Mouse (Mus musculus): ENCODE data around the gene Ano8. TPM values are rescaled to one million over a fixed set of nuclear protein-coding genes. Genes with fewer than 3 reads are reported as not detected.
A peak's percentile ranks its signal among the peaks of the same experiment; 100 is the strongest.
"Not testable (repeated sequence)": the region's sequence is repeated elsewhere in the genome, so short reads cannot be mapped to it uniquely, and the experiment has no call there.

The Ano8 gene
- 1.5 and 1.8 TPM in 2 replicates for polyA plus RNA-seq (2015; fragmentation: Nextera tagmentation; extraction: Ambion mirVana)

DNA sequence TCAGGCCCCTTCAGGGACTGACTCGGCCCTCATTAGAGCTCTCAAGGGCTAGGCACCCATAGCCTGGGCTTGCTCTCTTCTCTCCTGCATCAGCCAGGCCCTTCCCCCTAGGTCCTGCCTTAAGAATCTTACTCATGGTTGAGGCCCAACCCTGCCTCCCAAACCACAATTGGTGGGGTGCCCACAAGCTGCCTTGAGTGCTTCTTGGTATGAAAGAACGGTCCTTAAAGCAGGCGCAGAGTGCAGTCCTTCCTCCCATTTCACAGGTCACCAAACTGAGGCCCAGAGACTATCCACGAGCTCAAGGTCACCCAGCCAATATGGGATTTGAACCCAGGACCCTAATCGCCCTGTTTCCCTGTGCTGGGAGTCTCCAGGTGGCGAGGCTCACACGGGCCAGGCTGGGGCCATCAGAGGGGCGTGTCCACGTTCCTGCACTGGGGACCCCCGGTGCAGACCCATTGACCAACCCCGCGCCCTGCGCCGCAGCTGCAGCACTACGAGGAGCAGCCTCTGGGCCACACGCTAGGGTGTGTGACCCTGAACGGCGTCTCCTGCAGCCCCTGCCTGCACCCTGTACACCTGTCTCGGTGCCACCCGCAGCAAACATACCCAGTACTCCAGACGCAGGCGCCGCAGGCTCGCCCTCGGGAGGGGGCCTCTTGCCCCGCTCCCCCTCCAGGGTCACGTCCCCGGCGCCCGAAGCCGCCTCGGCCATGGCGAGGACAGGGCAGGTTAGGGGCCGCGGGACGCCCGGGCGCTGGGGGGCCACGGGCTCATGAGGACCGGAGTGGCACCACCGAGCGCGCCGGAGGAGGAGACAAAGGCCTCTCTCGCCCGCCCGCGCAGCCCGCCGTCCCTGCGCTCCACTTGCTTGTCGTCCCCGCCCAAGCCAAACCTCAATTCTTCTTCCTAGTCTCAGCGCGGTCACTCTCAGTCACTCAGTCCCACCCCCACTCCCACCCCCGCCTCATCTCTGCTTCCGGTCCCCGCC lies at the start of gene Ano8:
TSS of gene Ano8 (minus strand) at position 822 of the 994 bp plus-strand sequence.
- 6% methylated on average over 41 of the region's 58 CpGs for WGBS
- H3K4me1 ChIP-seq, result peaks cover 30% of the 10 kb centered on the region

GRCm38 (mm10) chr8:71534263-71534810 lies 48.6 kb upstream of the Ano8 start:
- Histone ChIP-seq H3K27me3 (replicated peaks) (no peaks in the 10 kb centered on the region), H3K36me3 (no peaks in the 10 kb centered on the region), H3K4me1 (peaks cover 11% of the 10 kb centered on the region; the same call in 1 of the 2 replicates), H3K9ac (no peak overlapping the region), H3K4me3 (replicated peaks) (no peak overlapping the region), H3K4me2 (no peak overlapping the region), H3K27ac (no peak overlapping the region), H3K9me3 (no peaks in the 10 kb centered on the region)
- WGBS, result 37% methylated on average over 3 of the region's 3 CpGs
- ATAC-seq (ENCODE audit: insufficient read depth, low FRiP score, low read depth), result 0 out of 2 replicates have a peak, but pooled peaks have one; percentile 9

More for the DNA sequence above, at the start of gene Ano8:
- Histone ChIP-seq H3K36me3 (no peaks in the 10 kb centered on the region), H3K4me2 (peak within 1 kb of the TSS; percentile 94), H3K9ac (peak within 1 kb of the TSS; percentile 76), H3K27me3 (replicated peaks) (no peaks in the 10 kb centered on the region), H3K4me3 (replicated peaks) (peak within 1 kb of the TSS; percentile 82), H3K27ac (peak within 1 kb of the TSS; percentile 80), H3K9me3 (no peaks in the 10 kb centered on the region)
- peak; percentile 62 for ATAC-seq (ENCODE audit: insufficient read depth, low FRiP score, low read depth)

DNA sequence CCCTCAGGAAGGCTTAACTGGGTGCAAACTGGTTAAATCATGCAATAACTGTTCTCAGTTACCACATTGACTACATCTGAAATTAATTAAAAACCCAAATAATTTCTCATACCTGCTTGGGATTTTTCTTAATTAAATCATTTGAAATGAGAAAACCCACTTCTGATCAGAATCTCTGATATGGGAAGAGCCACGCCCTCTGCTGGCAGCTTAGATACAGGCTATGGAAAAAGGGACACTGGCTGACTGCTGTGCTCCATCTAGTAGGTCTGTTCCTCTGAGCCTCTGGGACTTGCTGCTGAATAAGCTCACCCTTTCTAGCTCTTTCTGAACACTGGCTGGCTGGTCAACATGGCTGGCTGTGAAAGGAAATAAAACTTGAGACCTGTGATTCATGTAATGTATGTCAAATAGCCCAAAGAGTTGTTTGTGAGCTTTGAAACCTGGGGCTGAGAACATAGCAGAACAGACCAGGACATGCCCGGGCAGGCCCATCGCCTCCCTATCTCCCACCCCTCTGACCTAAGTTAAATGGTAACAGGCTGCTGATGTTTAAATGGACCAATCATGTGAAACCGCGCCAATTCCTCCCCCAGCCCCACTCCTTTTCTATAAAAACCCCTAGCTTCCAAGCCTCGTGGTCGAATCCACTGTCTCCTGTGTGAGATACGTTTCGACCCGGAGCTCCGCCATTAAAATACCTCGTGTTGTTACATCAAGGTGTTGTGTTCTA lies 45.1 kb upstream of the Ano8 start:
- not testable (repeated sequence) for H3K4me1 ChIP-seq; ATAC-seq (ENCODE audit: insufficient read depth, low FRiP score, low read depth); H3K4me2 ChIP-seq; H3K4me3 ChIP-seq (replicated peaks); H3K9me3 ChIP-seq; H3K36me3 ChIP-seq; H3K27ac ChIP-seq; H3K9ac ChIP-seq; H3K27me3 ChIP-seq (replicated peaks)
- WGBS, result 68% methylated on average over 7 of the region's 12 CpGs

DNA sequence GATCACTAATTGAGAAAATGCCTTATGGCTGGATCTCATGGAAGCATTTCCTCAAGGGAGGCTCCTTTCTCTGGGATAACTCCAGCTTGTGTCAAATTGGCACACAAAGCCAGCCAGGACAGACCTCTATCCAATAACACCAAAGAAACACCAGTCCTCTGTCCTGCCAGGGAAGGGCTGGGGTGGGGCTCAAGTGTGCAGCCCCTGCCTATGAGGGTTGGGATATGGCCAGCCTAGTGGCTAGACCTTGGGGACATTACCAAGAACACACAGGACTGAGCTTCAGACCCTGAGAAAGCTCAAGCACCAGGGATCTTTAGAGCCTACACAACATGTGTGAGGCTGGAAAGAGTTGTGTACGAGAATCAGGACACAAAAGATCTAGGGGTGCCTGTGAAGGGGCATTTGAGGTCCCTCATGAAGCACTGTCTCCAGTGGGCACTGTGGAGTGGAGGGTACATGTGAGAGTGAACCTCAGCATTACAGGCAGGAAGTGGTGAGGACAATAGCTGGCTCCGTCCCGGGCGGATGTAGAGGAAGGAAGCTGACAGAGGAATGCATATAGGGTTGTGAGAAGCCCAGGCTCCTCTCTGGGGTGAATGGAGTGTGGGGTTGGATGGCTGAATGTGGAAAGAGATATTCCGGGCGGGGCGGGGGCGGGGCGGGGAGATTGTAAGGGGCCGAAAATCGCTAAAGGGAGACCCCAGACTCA lies 42.8 kb upstream of the Ano8 start:
- WGBS, result 63% methylated on average over 11 of the region's 11 CpGs
- peaks cover 11% of the 10 kb centered on the region for H3K27me3 ChIP-seq (replicated peaks)
- H3K4me3 ChIP-seq (replicated peaks), result no peak overlapping the region
- H3K4me2 ChIP-seq, result no peak overlapping the region
- no peak overlapping the region for H3K9ac ChIP-seq
- H3K27ac ChIP-seq, result peak overlapping the region; percentile 68
- ATAC-seq (ENCODE audit: insufficient read depth, low FRiP score, low read depth), result no peak
- peaks cover 10% of the 10 kb centered on the region; the same call in 1 of the 2 replicates for H3K4me1 ChIP-seq
- H3K36me3 ChIP-seq, result no peaks in the 10 kb centered on the region
- H3K9me3 ChIP-seq, result no peaks in the 10 kb centered on the region

DNA sequence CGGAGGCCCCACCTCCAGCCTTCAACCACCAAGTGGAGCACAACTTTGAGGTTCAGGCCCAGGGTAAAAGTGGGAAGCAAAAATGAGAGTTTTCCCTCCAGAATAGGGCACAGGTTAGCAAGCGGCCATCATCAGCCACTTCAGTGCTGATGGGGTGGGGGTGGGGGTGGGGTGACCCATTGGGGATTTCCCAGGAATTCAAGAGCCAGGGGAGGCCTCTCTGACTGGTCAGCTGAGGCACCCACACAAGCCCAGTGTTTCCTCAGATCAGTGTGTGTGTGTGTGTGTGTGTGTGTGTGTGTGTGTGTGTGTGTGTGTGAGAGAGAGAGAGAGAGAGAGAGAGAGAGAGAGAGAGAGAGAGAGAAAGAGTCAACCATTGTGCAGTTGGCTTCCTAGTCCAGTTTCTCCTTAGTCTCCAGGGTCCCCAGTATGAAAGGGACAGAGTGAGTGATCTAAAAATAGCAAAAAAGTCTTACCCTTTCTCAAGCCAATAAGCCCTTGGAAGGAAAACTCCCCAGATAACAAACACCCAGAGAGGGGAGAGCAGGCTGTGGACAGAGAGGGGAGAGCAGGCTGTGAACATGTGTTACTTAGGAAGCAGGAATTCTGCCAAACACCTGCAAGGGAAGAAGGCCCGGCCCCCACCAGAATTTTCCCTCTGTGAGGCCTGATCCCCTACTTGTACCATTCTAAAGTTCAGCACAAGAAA lies 41.6 kb upstream of the Ano8 start:
- WGBS, result 54% methylated on average over 3 of the region's 3 CpGs
- Histone ChIP-seq H3K4me3 (replicated peaks) (no peak overlapping the region), H3K36me3 (no peaks in the 10 kb centered on the region), H3K4me2 (no peak overlapping the region), H3K4me1 (peaks cover 10% of the 10 kb centered on the region; the same call in 1 of the 2 replicates), H3K9me3 (no peaks in the 10 kb centered on the region), H3K27me3 (replicated peaks) (peaks cover 11% of the 10 kb centered on the region), H3K27ac (peak overlapping the region; percentile 57; the same call in 1 of the 2 replicates), H3K9ac (no peak overlapping the region)
- no peak for ATAC-seq (ENCODE audit: insufficient read depth, low FRiP score, low read depth)

DNA sequence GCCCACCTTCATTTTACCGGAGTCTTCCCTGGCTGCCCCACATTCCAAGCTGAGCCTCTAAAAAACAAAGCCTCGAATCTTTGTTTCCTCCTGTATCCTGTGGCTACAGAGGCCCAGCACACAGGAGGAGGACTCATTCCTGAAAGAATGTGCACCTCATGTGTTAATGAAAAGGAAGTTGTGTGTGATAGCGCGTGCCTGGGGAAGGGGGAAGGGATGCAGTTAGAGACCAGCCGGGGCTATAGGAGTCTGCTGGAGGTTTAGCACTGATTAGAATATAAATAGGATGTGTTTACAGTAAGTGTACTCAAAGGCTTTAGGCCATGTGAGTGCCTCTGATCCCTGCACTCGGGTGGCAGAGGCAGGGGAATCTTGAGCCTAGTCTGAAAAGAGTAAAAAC lies 40.5 kb upstream of the Ano8 start:
- WGBS, result 25% methylated on average over 6 of the region's 6 CpGs
- peaks cover 11% of the 10 kb centered on the region for H3K27me3 ChIP-seq (replicated peaks)
- H3K4me2 ChIP-seq, result no peak overlapping the region
- H3K36me3 ChIP-seq, result no peaks in the 10 kb centered on the region
- H3K27ac ChIP-seq, result peak overlapping the region; percentile 46; the same call in 1 of the 2 replicates
- H3K9ac ChIP-seq, result no peak overlapping the region
- no peak overlapping the region for H3K4me3 ChIP-seq (replicated peaks)
- H3K4me1 ChIP-seq, result peaks cover 10% of the 10 kb centered on the region; the same call in 1 of the 2 replicates
- no peak for ATAC-seq (ENCODE audit: insufficient read depth, low FRiP score, low read depth)
- H3K9me3 ChIP-seq, result no peaks in the 10 kb centered on the region

GRCm38 (mm10) chr8:71525226-71526050 lies 39.7 kb upstream of the Ano8 start, which contains the start of gene Ccdc194:
Gene Ccdc194 (minus strand): TSS chr8:71525711.
- Histone ChIP-seq H3K27ac (peak within 1 kb of the TSS; percentile 46; the same call in 1 of the 2 replicates), H3K4me2 (peak within 1 kb of the TSS; percentile 11; the same call in 1 of the 2 replicates), H3K4me3 (replicated peaks) (0 out of 2 replicates have a peak within 1 kb of the TSS, but pooled peaks have one; percentile 9), H3K36me3 (no peaks in the 10 kb centered on the region), H3K9ac (no peak within 1 kb of the TSS), H3K9me3 (no peaks in the 10 kb centered on the region), H3K4me1 (peaks cover 10% of the 10 kb centered on the region; the same call in 1 of the 2 replicates), H3K27me3 (replicated peaks) (peaks cover 11% of the 10 kb centered on the region)
- no peak for ATAC-seq (ENCODE audit: insufficient read depth, low FRiP score, low read depth)
- WGBS, result 17% methylated on average over 46 of the region's 46 CpGs

- H3K9me3 ChIP-seq, result no peaks in the 10 kb centered on the region
- no peak overlapping the region for H3K9ac ChIP-seq
- no peak overlapping the region for H3K4me3 ChIP-seq (replicated peaks)
- peak; percentile 75 for ATAC-seq (ENCODE audit: insufficient read depth, low FRiP score, low read depth)
- peaks cover 15% of the 10 kb centered on the region for H3K27me3 ChIP-seq (replicated peaks)
- 0 out of 2 replicates have a peak overlapping the region, but pooled peaks have one; percentile 12 for H3K4me2 ChIP-seq
- H3K4me1 ChIP-seq, result peaks cover 10% of the 10 kb centered on the region; the same call in 1 of the 2 replicates
- no peaks in the 10 kb centered on the region for H3K36me3 ChIP-seq
- 3% methylated on average over 17 of the region's 17 CpGs for WGBS
- H3K27ac ChIP-seq, result no peak overlapping the region
These were observed 35.9 kb upstream of the Ano8 start for GRCm38 (mm10) chr8:71521634-71522033.

DNA sequence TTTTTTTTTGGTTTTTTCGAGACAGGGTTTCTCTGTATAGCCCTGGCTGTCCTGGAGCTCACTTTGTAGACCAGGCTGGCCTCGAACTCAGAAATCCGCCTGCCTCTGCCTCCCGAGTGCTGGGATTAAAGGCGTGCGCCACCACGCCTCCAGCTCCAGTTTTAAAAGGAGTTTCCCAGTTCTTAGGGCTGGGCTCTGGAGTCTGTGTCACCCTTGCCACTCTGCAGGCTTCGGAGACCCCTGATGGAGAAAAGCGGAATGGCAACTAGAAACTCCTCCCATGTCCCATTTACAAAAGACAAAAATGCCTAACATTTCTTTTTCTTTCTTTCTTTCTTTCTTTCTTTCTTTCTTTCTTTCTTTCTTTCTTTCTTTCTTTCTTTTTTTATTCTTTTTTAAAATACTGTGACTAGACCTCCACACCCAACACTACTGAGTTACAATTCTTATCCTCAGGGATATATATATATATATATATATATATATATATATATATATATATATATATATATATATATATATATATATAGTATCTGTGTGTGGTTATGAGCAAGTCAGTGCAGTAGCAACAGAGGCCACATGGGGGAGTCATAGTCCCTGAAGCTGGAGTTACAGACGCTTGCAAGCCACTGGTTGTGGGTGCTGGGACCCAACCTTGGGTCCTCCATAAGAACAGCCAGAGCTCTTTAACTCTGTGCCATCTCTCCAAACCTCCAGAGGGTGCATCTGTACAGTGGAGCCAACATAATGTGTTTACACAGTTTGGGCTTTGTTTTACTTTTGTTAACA lies 33.5 kb upstream of the Ano8 start:
- WGBS, result 39% methylated on average over 10 of the region's 10 CpGs
- not testable (repeated sequence) for H3K27ac ChIP-seq; H3K36me3 ChIP-seq; H3K9me3 ChIP-seq; H3K27me3 ChIP-seq (replicated peaks); ATAC-seq (ENCODE audit: insufficient read depth, low FRiP score, low read depth); H3K4me1 ChIP-seq; H3K4me3 ChIP-seq (replicated peaks); H3K4me2 ChIP-seq; H3K9ac ChIP-seq
